Mouse (Mus musculus): ENCODE measurements around the gene Slc25a19.

Gene Slc25a19

GRCm38 (mm10) chr11:115587984-115588383, 40.1 kb downstream of the Slc25a19 start:
- no peak for DNase-seq

- no peak for DNase-seq
Measured at GRCm38 (mm10) chr11:115586403-115586802, 41.7 kb downstream of the Slc25a19 start.

- no peak for DNase-seq
Measured at GRCm38 (mm10) chr11:115585573-115586100, 42.5 kb downstream of the Slc25a19 start.

- no peak for DNase-seq
Measured at GRCm38 (mm10) chr11:115584376-115585073, 43.6 kb downstream of the Slc25a19 start.

DNA sequence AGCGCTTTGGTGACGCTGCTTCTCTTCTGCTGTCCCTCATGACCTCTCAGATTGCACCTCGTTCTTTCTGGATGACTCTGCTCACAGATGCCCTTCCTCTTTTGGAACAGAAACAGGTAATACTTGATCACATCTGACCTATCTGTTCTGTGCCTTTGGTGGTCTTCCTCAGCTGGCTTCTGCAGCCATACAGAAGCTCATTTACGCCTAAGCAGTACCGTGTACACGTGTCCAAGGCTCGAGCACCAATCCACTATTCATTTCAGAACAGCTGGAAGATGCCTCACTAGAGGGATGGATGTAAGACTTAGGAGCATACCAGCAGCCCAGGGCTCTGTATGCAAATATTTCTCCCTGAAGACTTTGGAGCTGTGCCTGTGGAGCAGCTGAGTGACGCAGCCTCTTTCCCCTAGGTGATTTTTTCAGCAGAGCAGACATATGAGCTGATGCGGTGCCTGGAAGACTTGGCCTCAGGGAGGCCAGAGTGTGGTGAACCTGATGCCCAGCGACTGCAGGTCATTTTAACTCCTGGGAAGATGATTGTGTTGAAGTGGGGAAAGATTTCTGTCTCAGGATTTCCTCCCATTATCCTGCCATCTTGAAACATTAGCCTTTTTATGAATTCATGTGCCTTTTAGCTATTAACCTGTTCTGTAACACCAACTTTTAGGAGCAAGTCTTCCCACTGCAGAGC, 45.0 kb downstream of the Slc25a19 start:
- DNase-seq: no peak

DNA sequence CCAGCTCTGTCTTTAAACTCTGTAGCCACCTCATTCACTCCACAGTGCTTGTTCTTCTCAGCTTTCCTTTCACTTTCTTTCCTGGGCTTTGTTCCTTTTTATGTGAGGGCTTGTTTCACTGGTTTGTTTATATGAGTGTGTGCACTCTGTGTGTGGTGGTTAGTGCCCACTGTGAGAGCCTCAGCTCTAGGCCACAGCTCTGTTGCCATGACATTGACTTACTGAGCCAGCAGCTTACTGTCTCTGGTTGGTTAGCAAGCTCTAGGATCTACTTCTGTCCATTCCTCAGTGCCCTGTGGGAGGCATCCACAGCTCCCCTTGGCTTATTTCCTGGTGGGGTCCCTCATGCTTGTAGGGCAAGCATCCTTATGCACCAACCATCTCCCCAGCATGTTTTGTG, 49.0 kb downstream of the Slc25a19 start:
- DNase-seq: no peak

GRCm38 (mm10) chr11:115564961-115565360, 63.1 kb downstream of the Slc25a19 start:
- no peak for DNase-seq

Data from cerebellum, adult 9-11 months (tissue).